In the genomic region with DNA sequence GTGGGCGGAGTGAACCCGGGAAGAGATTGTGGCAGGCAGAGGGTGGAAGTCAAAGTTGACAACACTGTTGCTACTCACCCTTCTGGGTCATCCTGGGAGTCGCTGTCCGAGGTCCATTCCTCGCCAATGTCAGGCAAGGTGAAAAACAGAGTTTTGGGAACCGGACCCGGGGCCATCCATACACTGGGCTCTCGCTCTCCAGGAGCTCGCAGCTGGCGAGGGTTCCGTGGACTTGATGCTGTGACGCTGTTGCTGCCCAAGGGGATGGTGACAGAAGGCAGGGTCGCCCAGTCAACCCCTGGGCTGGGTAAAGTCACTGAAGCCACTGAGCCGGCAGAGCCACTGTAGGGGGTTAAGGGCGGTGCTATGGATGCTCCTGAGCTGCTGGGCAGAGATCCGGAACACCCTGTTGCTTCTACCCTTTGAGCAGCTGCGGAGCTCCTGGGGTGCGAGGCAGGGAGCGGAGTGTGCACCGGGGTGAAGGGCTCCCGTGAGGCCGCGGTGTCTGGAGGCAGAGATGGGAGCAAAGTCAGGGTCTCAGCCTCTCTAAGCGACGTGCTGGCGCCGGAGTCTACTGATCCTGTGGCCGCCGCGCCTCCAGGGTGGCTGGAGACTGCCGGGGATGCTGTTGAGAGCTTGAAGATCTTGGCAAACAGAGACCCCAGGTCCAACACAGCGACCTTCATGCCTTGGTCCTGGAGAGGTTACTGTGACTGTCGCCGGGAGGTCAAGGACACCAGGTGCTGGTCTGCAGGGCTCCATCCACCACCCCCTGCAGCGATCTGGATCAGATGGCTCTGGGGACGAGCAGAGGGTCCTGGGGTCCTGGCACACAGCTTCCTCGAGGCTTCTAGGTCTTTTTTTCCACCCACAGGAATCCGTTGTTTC, we compare ENCODE assay signal across 8 mouse cellular contexts. TPM values are rescaled to one million over a fixed set of nuclear protein-coding genes. Genes with fewer than 3 reads are reported as not detected.
DNase-seq lines count a peak whose midpoint lies in the region; ATAC-seq and TF ChIP-seq lines count a peak whose summit lies in the region.

No protein-coding gene starts in this region.

- H3K27ac ChIP-seq in left cerebral cortex, adult 2 months = no peak overlapping the region
- H3K27ac ChIP-seq in embryonic facial prominence, embryonic 14.5 days (replicated peaks; ENCODE audit: low read depth, low read length) = no peak overlapping the region
- H3K27ac ChIP-seq in intestine, postnatal 0 days (ENCODE audit: low read depth, low read length) = no peak overlapping the region
- H3K27ac ChIP-seq in olfactory bulb, adult 2 months (ENCODE audit: insufficient read depth, low read depth, low read length) = no peak overlapping the region

- no peak for TF ChIP-seq POLR2A in olfactory bulb, adult 2 months (IDR thresholded peaks at IDR 0.05; ENCODE audit: insufficient read depth, low read depth, low read length)

- H3K9ac ChIP-seq in embryonic facial prominence, embryonic 14.5 days (ENCODE audit: low read depth, low read length) = peak overlapping the region; percentile 32; the same call in 1 of the 2 replicates
- no peak overlapping the region for H3K9ac ChIP-seq in intestine, postnatal 0 days (ENCODE audit: low read depth, low read length)

- peak overlapping the region; percentile 36 for H3K4me3 ChIP-seq in left cerebral cortex, adult 2 months
- H3K4me3 ChIP-seq in embryonic facial prominence, embryonic 14.5 days (ENCODE audit: low read depth, low read length) = peak overlapping the region; percentile 38
- peak overlapping the region; percentile 28 for H3K4me3 ChIP-seq in intestine, postnatal 0 days (ENCODE audit: low read depth, low read length)
- peak overlapping the region; percentile 37 for H3K4me3 ChIP-seq in olfactory bulb, adult 2 months (ENCODE audit: insufficient read depth, low read depth, low read length)

- peaks cover 9% of the 10 kb centered on the region for H3K27me3 ChIP-seq in embryonic facial prominence, embryonic 14.5 days (replicated peaks; ENCODE audit: control insufficient read depth, insufficient read depth, low read length)
- H3K27me3 ChIP-seq in intestine, postnatal 0 days (replicated peaks; ENCODE audit: control insufficient read depth, insufficient read depth, low read length) = peaks cover 18% of the 10 kb centered on the region; the same call in 1 of the 2 replicates

- peak; percentile 61; the same call in 1 of the 2 replicates for ATAC-seq in embryonic facial prominence, embryonic 14.5 days (ENCODE audit: low read depth)
- no peak for ATAC-seq in intestine, postnatal 0 days

- no peaks in the 10 kb centered on the region for H3K9me3 ChIP-seq in embryonic facial prominence, embryonic 14.5 days (ENCODE audit: control insufficient read depth, low read length)
- no peaks in the 10 kb centered on the region for H3K9me3 ChIP-seq in intestine, postnatal 0 days (ENCODE audit: control insufficient read depth)

- WGBS in embryonic facial prominence, embryonic 14.5 days = 2% methylated on average over 27 of the region's 38 CpGs
- 3% methylated on average over 38 of the region's 38 CpGs for WGBS in intestine, postnatal 0 days
- WGBS in olfactory bulb, adult 2 months = 10% methylated on average over 38 of the region's 38 CpGs

- H3K4me2 ChIP-seq in embryonic facial prominence, embryonic 14.5 days (ENCODE audit: low read depth, low read length) = peak overlapping the region; percentile 75
- peak overlapping the region; percentile 61 for H3K4me2 ChIP-seq in intestine, postnatal 0 days (replicated peaks; ENCODE audit: low read depth)

- no peak for TF ChIP-seq CTCF in left cerebral cortex, adult 2 months (IDR thresholded peaks at IDR 0.05)
- no peak for TF ChIP-seq CTCF in intestine, postnatal 0 days (IDR thresholded peaks at IDR 0.05; ENCODE audit: low read depth)
- TF ChIP-seq CTCF in olfactory bulb, adult 2 months (IDR thresholded peaks at IDR 0.05; ENCODE audit: insufficient read depth, low read depth, low read length) = no peak

- peaks cover 10% of the 10 kb centered on the region; the same call in 1 of the 2 replicates for H3K4me1 ChIP-seq in embryonic facial prominence, embryonic 14.5 days (ENCODE audit: control insufficient read depth, insufficient read depth, low read length)
- H3K4me1 ChIP-seq in intestine, postnatal 0 days (replicated peaks; ENCODE audit: control insufficient read depth, insufficient read depth, low read length) = no peaks in the 10 kb centered on the region
- H3K4me1 ChIP-seq in olfactory bulb, adult 2 months (ENCODE audit: control insufficient read depth, insufficient read depth, low read length) = peaks cover 8% of the 10 kb centered on the region

- no peaks in the 10 kb centered on the region for H3K36me3 ChIP-seq in embryonic facial prominence, embryonic 14.5 days (ENCODE audit: control insufficient read depth, insufficient read depth, low read length)
- no peaks in the 10 kb centered on the region for H3K36me3 ChIP-seq in intestine, postnatal 0 days (ENCODE audit: control insufficient read depth, insufficient read depth)

- DNase-seq in left cerebral cortex, adult 2 months (ENCODE audit: extremely low spot score in 1 of 2, low spot score in 2 of 2) = no peak
- no peak for DNase-seq in left cerebral cortex, adult 8-10 months (ENCODE audit: low spot score in 2 of 2)
- no peak for DNase-seq in embryonic facial prominence, embryonic 14.5 days (ENCODE audit: low spot score)
- no peak for DNase-seq in ovary, postnatal 14 days (ENCODE audit: low spot score)
- no peak for DNase-seq in adrenal gland, adult (ENCODE audit: inconsistent age in 2 of 2, low spot score in 1 of 2)
- no peak for DNase-seq in adrenal gland, postnatal 36 days

- intact Hi-C loops in left cerebral cortex, adult 2 months (cut with DNase I) = no loop called here

RNA-seq across cellular contexts. Expression of gene Fam149a, which starts 0.8 kb away (rescaled TPM):
- 10 to 100 TPM; 25.7 to 26.0 TPM for total RNA-seq in left cerebral cortex, adult 2 months (2021)
- total RNA-seq in left cerebral cortex, adult 8-10 months (2022) = 10 to 100 TPM; 20.6 to 24.4 (median 22.1) TPM
- polyA plus RNA-seq in embryonic facial prominence, embryonic 14.5 days (2014; fragmentation: Nextera tagmentation; extraction: Ambion mirVana) = 17.2 and 17.6 TPM in 2 replicates
- 3.1 and 3.5 TPM in 2 replicates for polyA plus RNA-seq in intestine, postnatal 0 days (2015; fragmentation: Nextera tagmentation; extraction: Ambion mirVana)
- not detected in 2 replicates for polyA plus RNA-seq in olfactory bulb, adult 2 months (2012; ENCODE audit: insufficient read depth, insufficient read length, low replicate concordance, missing spikeins)
- total RNA-seq in adrenal gland, postnatal 36 days (2021) = 1 to 10 TPM; 8.2 to 9.7 TPM

RNA-seq across cellular contexts. Expression of gene Tlr3, which starts 29.6 kb away (rescaled TPM):
- total RNA-seq in left cerebral cortex, adult 2 months (2021) = 1 to 10 TPM; 8.7 to 8.8 TPM
- 10 to 100 TPM in 3 of 4 experiments, 1 to 10 TPM in 1; 8.7 to 11.8 (median 10.8) TPM for total RNA-seq in left cerebral cortex, adult 8-10 months (2022)
- 2.1 and 2.6 TPM in 2 replicates for polyA plus RNA-seq in embryonic facial prominence, embryonic 14.5 days (2014; fragmentation: Nextera tagmentation; extraction: Ambion mirVana)
- 0.93 and 1.8 TPM in 2 replicates for polyA plus RNA-seq in intestine, postnatal 0 days (2015; fragmentation: Nextera tagmentation; extraction: Ambion mirVana)
- not detected in 2 replicates for polyA plus RNA-seq in olfactory bulb, adult 2 months (2012; ENCODE audit: insufficient read depth, insufficient read length, low replicate concordance, missing spikeins)
- 1 to 10 TPM; 4.8 to 7.2 TPM for total RNA-seq in adrenal gland, postnatal 36 days (2021)

RNA-seq across cellular contexts. Expression of gene Cyp4v3, which starts 48.3 kb away (rescaled TPM):
- total RNA-seq in left cerebral cortex, adult 2 months (2021) = 1 to 10 TPM; 5.5 to 6.5 TPM
- 1 to 10 TPM; 7.4 to 9.7 (median 8.2) TPM for total RNA-seq in left cerebral cortex, adult 8-10 months (2022)
- polyA plus RNA-seq in embryonic facial prominence, embryonic 14.5 days (2014; fragmentation: Nextera tagmentation; extraction: Ambion mirVana) = 2.7 and 3.5 TPM in 2 replicates
- polyA plus RNA-seq in intestine, postnatal 0 days (2015; fragmentation: Nextera tagmentation; extraction: Ambion mirVana) = 2.2 and 2.4 TPM in 2 replicates
- polyA plus RNA-seq in olfactory bulb, adult 2 months (2012; ENCODE audit: insufficient read depth, insufficient read length, low replicate concordance, missing spikeins) = not detected in 2 replicates
- 10 to 100 TPM; 16.9 to 22.2 TPM for total RNA-seq in adrenal gland, postnatal 36 days (2021)
